Mouse (Mus musculus) kidney, postnatal 36 days (tissue): Measurements from ENCODE around the gene Krt82.
A peak's percentile ranks its signal among the peaks of the same experiment; 100 is the strongest.
"Not testable (repeated sequence)": the region's sequence is repeated elsewhere in the genome, so short reads cannot be mapped to it uniquely, and the experiment has no call there.

Experiments
- DNase-seq, 2 experiments: peaks; one replicate each; pipeline ENCODE4 v3.0.0; 2021 to 2022; ENCODE audit warnings: mixed read lengths in 2 of 2

Krt82 gene

GRCm38 (mm10) chr15:101550567-101550966 lies at the start of gene Krt82:
TSS of gene Krt82 (minus strand) at chr15:101550667.
- DNase-seq: no peak

GRCm38 (mm10) chr15:101599123-101599522 lies 48.7 kb upstream of the Krt82 start:
- DNase-seq: no peak

- DNase-seq: peak in 1 of 2 experiments; percentile 26
These were observed 37.7 kb upstream of the Krt82 start for GRCm38 (mm10) chr15:101588216-101588615.

- no peak for DNase-seq
These were observed 34.0 kb upstream of the Krt82 start for GRCm38 (mm10) chr15:101584456-101584855.

GRCm38 (mm10) chr15:101583211-101583965 lies 32.9 kb upstream of the Krt82 start:
- DNase-seq: no peak

- DNase-seq: no peak
These were observed 31.2 kb upstream of the Krt82 start for GRCm38 (mm10) chr15:101581701-101582100.

- DNase-seq: no peak
These were observed 25.0 kb upstream of the Krt82 start for GRCm38 (mm10) chr15:101575506-101575905.

GRCm38 (mm10) chr15:101573796-101574345 lies 23.4 kb upstream of the Krt82 start, which contains the start of gene Krt75:
TSS of gene Krt75 (minus strand) at chr15:101573904.
- DNase-seq: no peak

GRCm38 (mm10) chr15:101567780-101568179 lies 17.3 kb upstream of the Krt82 start:
- peak in 1 of 2 experiments; percentile 39 for DNase-seq

GRCm38 (mm10) chr15:101562850-101563249 lies 12.4 kb upstream of the Krt82 start, which contains the start of gene Krt90:
TSS of gene Krt90 (minus strand) at chr15:101562950.
- no peak for DNase-seq

- no peak for DNase-seq
These were observed 7.7 kb upstream of the Krt82 start for GRCm38 (mm10) chr15:101558034-101558646.

- peak; percentile 10 to 54 for DNase-seq
These were observed 2.7 kb upstream of the Krt82 start for GRCm38 (mm10) chr15:101553169-101553568.

GRCm38 (mm10) chr15:101552188-101552587 lies 1.7 kb upstream of the Krt82 start:
- DNase-seq: no peak

- DNase-seq: no peak
These were observed 6.0 kb downstream of the Krt82 start for GRCm38 (mm10) chr15:101544478-101544877.

GRCm38 (mm10) chr15:101542543-101542942 lies 7.9 kb downstream of the Krt82 start:
- DNase-seq: peak in 1 of 2 experiments; percentile 33

GRCm38 (mm10) chr15:101538580-101538900 lies 11.9 kb downstream of the Krt82 start:
- no peak for DNase-seq

GRCm38 (mm10) chr15:101537864-101538579 lies 12.4 kb downstream of the Krt82 start:
- DNase-seq: peak in 1 of 2 experiments; percentile 15

GRCm38 (mm10) chr15:101536054-101536850 lies 14.2 kb downstream of the Krt82 start:
- no peak for DNase-seq

- DNase-seq: no peak
These were observed 17.7 kb downstream of the Krt82 start, which contains the start of gene Krt84 for GRCm38 (mm10) chr15:101532720-101533119. TSS of gene Krt84 (minus strand) at chr15:101532820.

- DNase-seq: peak; percentile 51 to 61
These were observed 27.8 kb downstream of the Krt82 start for GRCm38 (mm10) chr15:101522556-101523232.

- DNase-seq: peak; percentile 72 to 92
These were observed 30.7 kb downstream of the Krt82 start for GRCm38 (mm10) chr15:101519792-101520191.

- DNase-seq: not testable (repeated sequence)
These were observed 33.3 kb downstream of the Krt82 start, which contains the start of gene Gm49425 for GRCm38 (mm10) chr15:101517161-101517560. TSS of gene Gm49425 (minus strand) at chr15:101517261.
